Mouse (Mus musculus): ENCODE measurements at regions not wholly inside any gene's neighbourhood (a gene's known extent, or its start where the extent isn't known, plus 50 kb on each side); places are given as distances from the start of the nearest gene placed in this dataset.

- no peak for DNase-seq (ENCODE audit: low read depth, low spot score)
These were observed 78.8 kb upstream of the Herc3 start for GRCm38 (mm10) chr6:58752496-58752895.

GRCm38 (mm10) chr6:58756309-58757015 is 74.8 kb upstream of the Herc3 start:
- no peak for DNase-seq (ENCODE audit: low read depth, low spot score)

DNA sequence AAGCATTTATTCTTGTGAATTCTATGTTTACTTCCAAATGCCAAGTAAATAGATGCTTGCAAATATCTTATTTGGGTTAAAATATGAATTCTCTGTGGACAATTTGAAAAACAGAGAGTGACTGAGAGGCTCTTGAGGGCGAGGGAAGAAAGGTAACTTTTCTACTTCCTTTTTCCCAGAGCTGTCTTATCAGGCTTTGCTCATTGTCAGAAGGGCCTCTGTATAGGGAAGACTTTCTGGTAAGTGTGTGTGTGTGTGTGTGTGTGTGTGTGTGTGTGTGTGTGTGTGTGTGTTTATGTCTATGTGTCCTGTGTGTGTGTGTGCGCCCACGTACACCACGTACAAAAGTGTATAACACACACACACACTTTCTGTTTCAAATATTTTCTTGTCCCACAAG is 73.9 kb upstream of the Herc3 start:
- DNase-seq (ENCODE audit: low read depth, low spot score) = no peak

DNA sequence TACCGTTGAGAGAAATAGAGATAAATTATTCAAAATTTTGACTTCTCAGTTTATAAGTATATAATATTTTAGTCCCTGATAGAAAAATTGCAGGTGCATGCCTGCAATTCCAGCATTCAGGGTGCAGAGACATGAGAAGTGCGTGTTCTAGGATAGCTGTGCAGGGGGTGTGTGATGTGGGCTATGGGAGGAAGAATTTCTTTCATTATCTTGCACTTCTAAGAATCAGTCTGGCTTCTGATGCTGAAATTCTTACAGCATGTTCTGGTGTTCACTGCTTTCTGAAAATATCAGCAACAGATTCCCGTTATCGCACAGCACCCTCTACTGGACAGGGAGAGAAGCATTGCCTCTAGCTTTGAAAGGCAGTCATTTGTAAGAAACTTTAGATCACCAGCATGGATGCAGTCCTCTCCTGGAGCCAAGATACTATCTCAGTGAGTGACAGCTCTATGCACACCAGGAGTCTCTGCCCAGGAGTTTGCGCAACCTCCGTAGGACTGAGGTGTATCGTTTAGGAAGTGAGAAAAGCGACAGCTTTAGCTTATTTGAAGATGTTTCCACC is 60.5 kb upstream of the Herc3 start:
- DNase-seq (ENCODE audit: low read depth, low spot score) = peak; percentile 78

DNA sequence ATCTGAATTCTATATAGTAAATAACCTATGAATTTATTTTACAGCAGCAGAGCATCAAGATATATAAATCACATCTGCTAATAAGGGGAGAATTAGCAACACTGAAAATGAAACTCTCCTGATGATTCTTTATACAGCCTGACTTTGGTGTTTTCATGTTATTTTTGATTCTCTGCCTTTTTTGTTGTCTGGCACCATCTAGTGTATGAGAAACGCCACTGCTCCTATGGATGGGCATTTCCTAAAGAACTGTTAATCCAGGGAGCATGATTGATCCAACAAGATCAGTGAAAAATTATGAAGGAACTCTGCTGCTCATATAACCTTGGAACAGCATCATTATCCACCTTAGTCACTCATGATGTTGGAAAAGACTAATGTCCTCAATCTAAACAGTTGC is 59.3 kb upstream of the Herc3 start:
- peak; percentile 25 for DNase-seq (ENCODE audit: low read depth, low spot score)

Measured in mesoderm, embryonic 11.5 days (tissue).